Mouse (Mus musculus) embryonic fibroblast, embryonic 13.5 days (primary cell): ENCODE measurements around the gene Dsn1. TPM values are rescaled to one million over a fixed set of nuclear protein-coding genes. Genes with fewer than 3 reads are reported as not detected.

Experiments
- H3K27ac ChIP-seq: 2 replicates; pipeline ENCODE4 v1.5.1; 2012; ENCODE audit warnings: low read length, control low read depth, inconsistent platforms; ENCODE audit not compliant: insufficient read depth
- H3K4me1 ChIP-seq: 2 replicates; pipeline ENCODE4 v1.6.1; 2011; ENCODE audit warnings: low read length; ENCODE audit not compliant: control insufficient read depth, insufficient read depth
- H3K4me3 ChIP-seq: 2 replicates; pipeline ENCODE4 v1.5.1; 2011; ENCODE audit warnings: mild to moderate bottlenecking, control low read depth, low read length; ENCODE audit not compliant: insufficient read depth
- CTCF ChIP-seq: IDR thresholded peaks from 2 replicates; pipeline ENCODE4 v1.5.1; 2011; ENCODE audit warnings: mild to moderate bottlenecking, control low read depth, low read length, moderate library complexity, borderline replicate concordance; ENCODE audit not compliant: insufficient read depth
- POLR2A ChIP-seq: IDR thresholded peaks from 2 replicates; pipeline ENCODE4 v1.6.1; 2011; ENCODE audit warnings: low read depth, mild to moderate bottlenecking, control low read depth, low read length, moderate library complexity
- polyA plus RNA-seq: library from polyadenylated mRNA; stranded (reverse); fragments of >200 nt; gene quantifications from 2 replicates; pipeline ENCODE4 v1.2.4, GENCODE M21; 2011; ENCODE audit warnings: low read depth; ENCODE audit not compliant: missing spikeins, insufficient read length

The Dsn1 gene
- polyA plus RNA-seq, 1 experiment, result 26.0 TPM

- Histone ChIP-seq H3K4me1 (peaks cover 17% of the 10 kb centered on the region), H3K27ac (no peak overlapping the region), H3K4me3 (no peak overlapping the region)
- no peak for TF ChIP-seq CTCF
- TF ChIP-seq POLR2A, result no peak
These were observed 30.2 kb downstream of the Dsn1 start for GRCm38 (mm10) chr2:156976711-156977110.

DNA sequence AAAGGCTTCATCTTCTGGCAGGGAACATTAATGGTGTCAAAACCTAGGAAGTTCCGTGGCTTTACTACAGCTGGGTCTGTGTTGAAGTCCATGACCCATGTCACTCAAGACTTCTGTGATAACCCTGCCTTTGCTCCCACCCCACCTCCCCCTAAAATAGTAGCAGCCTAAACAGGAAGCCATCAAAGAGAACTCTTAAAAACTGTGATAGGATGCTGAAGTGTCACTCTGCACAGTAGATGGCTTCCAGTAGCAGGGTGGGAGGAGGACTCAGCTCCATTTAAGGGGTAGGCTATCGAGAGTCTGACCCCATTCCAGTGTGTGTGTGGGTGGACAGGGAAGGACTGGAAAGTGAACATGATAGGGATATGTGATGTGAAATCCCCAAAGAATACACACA, 32.0 kb downstream of the Dsn1 start:
- TF ChIP-seq POLR2A, result no peak
- no peak for TF ChIP-seq CTCF
- H3K27ac ChIP-seq, result 0 out of 2 replicates have a peak overlapping the region, but pooled peaks have one; percentile 57

GRCm38 (mm10) chr2:156973316-156974100, 33.4 kb downstream of the Dsn1 start:
- Histone ChIP-seq H3K4me3 (no peak overlapping the region), H3K27ac (peak overlapping the region; percentile 57; the same call in 1 of the 2 replicates), H3K4me1 (peaks cover 11% of the 10 kb centered on the region)
- TF ChIP-seq CTCF, result no peak
- no peak for TF ChIP-seq POLR2A

More for the DNA sequence above, 32.0 kb downstream of the Dsn1 start:
- H3K4me1 ChIP-seq, result peaks cover 11% of the 10 kb centered on the region
- no peak overlapping the region for H3K4me3 ChIP-seq

- peaks cover 7% of the 10 kb centered on the region; the same call in 1 of the 2 replicates for H3K4me1 ChIP-seq
- no peak overlapping the region for H3K27ac ChIP-seq
- no peak for TF ChIP-seq CTCF
- TF ChIP-seq POLR2A, result no peak
- no peak overlapping the region for H3K4me3 ChIP-seq
These were observed 36.7 kb downstream of the Dsn1 start for GRCm38 (mm10) chr2:156970253-156970652.

DNA sequence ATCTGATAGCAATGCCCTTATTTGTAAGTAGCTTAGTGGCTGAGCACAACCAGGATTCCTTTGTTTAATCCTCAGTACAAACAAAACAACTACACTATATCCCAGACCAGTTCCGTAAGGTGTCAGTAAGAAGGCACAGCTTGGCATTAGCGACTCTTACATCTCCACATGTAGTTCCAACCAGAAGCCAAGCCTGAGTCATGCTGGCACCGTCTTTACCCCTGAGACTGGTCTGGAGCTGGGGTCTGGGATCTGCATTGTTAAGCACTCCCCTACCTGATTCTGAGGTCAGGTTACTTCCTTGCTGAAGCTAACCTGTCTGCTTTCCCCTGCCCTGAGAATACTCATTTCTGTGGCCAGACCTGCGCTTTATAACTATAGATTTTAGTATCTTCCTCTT, 38.5 kb downstream of the Dsn1 start:
- no peak overlapping the region for H3K4me3 ChIP-seq
- TF ChIP-seq CTCF, result no peak
- no peak for TF ChIP-seq POLR2A
- H3K4me1 ChIP-seq, result 0 out of 2 replicates have a peak, but pooled peaks cover 1% of the 10 kb centered on the region
- no peak overlapping the region for H3K27ac ChIP-seq

- H3K27ac ChIP-seq, result no peak overlapping the region
- no peak overlapping the region for H3K4me3 ChIP-seq
- no peaks in the 10 kb centered on the region for H3K4me1 ChIP-seq
- TF ChIP-seq CTCF (no peak), POLR2A (no peak)
These were observed 39.6 kb downstream of the Dsn1 start for GRCm38 (mm10) chr2:156967388-156967787.

GRCm38 (mm10) chr2:156963891-156964290, 43.1 kb downstream of the Dsn1 start:
- no peak overlapping the region for H3K4me3 ChIP-seq
- no peak for TF ChIP-seq CTCF
- no peak for TF ChIP-seq POLR2A
- H3K4me1 ChIP-seq, result no peaks in the 10 kb centered on the region
- no peak overlapping the region for H3K27ac ChIP-seq

DNA sequence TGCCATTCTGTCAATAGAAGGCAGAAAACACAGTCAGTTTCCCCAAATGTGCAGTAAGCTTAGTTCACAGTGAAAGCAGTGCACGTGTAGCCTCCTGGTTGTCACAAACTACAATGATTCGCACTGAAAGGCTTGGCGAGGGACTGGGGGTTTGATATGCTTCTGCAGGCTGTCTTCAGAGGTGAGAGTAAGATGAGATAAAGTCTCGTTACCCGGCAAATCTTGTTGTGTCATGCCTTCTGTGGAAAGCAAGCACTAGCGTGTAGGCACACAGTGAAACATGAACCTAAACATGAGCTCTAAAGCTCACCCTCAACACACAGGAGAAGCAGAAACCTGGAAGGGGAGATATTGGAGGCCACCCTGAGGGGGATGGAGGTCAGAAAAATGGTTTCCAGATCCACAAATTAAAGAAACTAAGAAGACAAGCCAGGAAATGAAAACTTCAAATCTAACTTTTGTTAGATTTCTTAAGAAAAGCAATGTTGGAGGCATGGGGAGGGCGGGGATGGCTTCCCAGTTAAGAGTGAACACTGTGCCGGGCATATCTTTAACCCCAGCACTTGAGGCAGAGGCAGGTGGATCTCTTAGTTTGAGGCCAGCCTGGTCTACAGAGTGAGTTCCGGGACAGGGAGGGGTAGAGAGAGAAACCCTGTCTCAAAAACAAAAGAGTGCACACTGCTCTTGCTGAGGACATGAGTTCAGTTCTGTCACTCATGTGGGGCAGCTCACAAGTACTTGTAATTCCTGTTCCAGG, 48.3 kb downstream of the Dsn1 start:
- Histone ChIP-seq H3K4me1 (no peaks in the 10 kb centered on the region), H3K27ac (no peak overlapping the region), H3K4me3 (no peak overlapping the region)
- TF ChIP-seq POLR2A, result no peak
- no peak for TF ChIP-seq CTCF

GRCm38 (mm10) chr2:156957035-156957434, 49.9 kb downstream of the Dsn1 start:
- Histone ChIP-seq H3K4me3 (no peak overlapping the region), H3K27ac (no peak overlapping the region)

DNA sequence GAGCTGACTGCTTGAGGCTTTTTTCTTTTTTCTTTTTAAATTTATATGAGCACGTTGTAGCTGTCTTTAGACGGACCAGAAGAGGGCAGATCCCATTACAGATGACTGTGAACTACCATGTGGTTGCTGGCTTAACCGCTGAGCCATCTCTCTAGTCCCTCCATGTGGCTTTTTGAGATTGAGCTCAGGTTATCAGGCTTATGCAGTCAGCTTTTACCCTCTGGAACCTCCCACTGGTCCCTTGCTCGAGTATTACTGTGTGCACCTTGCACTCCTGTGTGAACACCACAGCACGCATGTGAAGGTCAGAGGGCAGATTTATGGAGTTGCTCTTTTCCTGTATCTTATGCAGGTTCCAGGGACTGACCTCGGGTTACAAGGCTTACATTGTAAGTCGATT, 50.6 kb downstream of the Dsn1 start:
- H3K4me3 ChIP-seq, result no peak overlapping the region
- H3K27ac ChIP-seq, result no peak overlapping the region
- TF ChIP-seq POLR2A, result no peak
- no peak for TF ChIP-seq CTCF
- no peaks in the 10 kb centered on the region for H3K4me1 ChIP-seq

More at GRCm38 (mm10) chr2:156957035-156957434, 49.9 kb downstream of the Dsn1 start:
- TF ChIP-seq POLR2A, result no peak
- no peak for TF ChIP-seq CTCF
- no peaks in the 10 kb centered on the region for H3K4me1 ChIP-seq
